Mouse (Mus musculus) kidney, adult 2 months (tissue): ENCODE data around the gene Sh3gl1. TPM values are rescaled to one million over a fixed set of nuclear protein-coding genes. Genes with fewer than 3 reads are reported as not detected.
"Not testable (repeated sequence)": the region's sequence is repeated elsewhere in the genome, so short reads cannot be mapped to it uniquely, and the experiment has no call there.

Experiments
- DNase-seq: peaks from one replicate; pipeline ENCODE4 v3.0.0; 2021
- H3K27ac ChIP-seq: fragments of 200-500 bp; 2 replicates; pipeline ENCODE4 v1.5.1; 2012; ENCODE audit warnings: low read depth, low read length, control low read depth, inconsistent platforms; ENCODE audit not compliant: insufficient read depth
- H3K27me3 ChIP-seq: fragments of 200-500 bp; replicated peaks from 2 replicates; pipeline ENCODE4 v1.6.1; 2012; ENCODE audit warnings: mild to moderate bottlenecking, moderate library complexity, low read length, inconsistent platforms; ENCODE audit not compliant: control insufficient read depth, insufficient read depth
- H3K36me3 ChIP-seq: fragments of 200-500 bp; 2 replicates; pipeline ENCODE4 v1.6.1; 2012; ENCODE audit warnings: mild to moderate bottlenecking, moderate library complexity, low read length, inconsistent platforms; ENCODE audit not compliant: control insufficient read depth, insufficient read depth
- H3K4me1 ChIP-seq: fragments of 200-500 bp; 2 replicates; pipeline ENCODE4 v1.6.1; 2011; ENCODE audit warnings: low read length; ENCODE audit not compliant: control insufficient read depth, insufficient read depth
- H3K4me3 ChIP-seq: fragments of 200-500 bp; 2 replicates; pipeline ENCODE4 v1.5.1; 2011; ENCODE audit warnings: mild to moderate bottlenecking, low read depth, low read length, control low read depth; ENCODE audit not compliant: insufficient read depth
- CTCF ChIP-seq: fragments of 200-500 bp; conservative IDR thresholded peaks from 2 replicates; pipeline ENCODE4 v1.5.1; 2011; ENCODE audit warnings: low read depth, mild to moderate bottlenecking, control low read depth, low read length, moderate library complexity, mixed read lengths; ENCODE audit not compliant: insufficient read depth, insufficient read length
- POLR2A ChIP-seq: fragments of 200-500 bp; IDR thresholded peaks from one replicate; pipeline ENCODE4 v1.6.1; 2011; ENCODE audit warnings: low read depth, low read length, control low read depth
- WGBS: fragments of 180-500 bp; shearing (Covaris S2); methylation state at CpG from one replicate; pipeline ENCODE4 v1.1.7; 2018; 5-methylcytosine and 5-hydroxymethylcytosine counted together
- polyA plus RNA-seq: library from polyadenylated mRNA; depleted of rRNA; stranded (reverse); fragments of >200 nt; gene quantifications from 2 replicates; pipeline ENCODE4 v1.2.3, GENCODE M21; 2012; rRNA removed

Sh3gl1 gene
- polyA plus RNA-seq: 48.7 and 56.7 TPM in 2 replicates

DNA sequence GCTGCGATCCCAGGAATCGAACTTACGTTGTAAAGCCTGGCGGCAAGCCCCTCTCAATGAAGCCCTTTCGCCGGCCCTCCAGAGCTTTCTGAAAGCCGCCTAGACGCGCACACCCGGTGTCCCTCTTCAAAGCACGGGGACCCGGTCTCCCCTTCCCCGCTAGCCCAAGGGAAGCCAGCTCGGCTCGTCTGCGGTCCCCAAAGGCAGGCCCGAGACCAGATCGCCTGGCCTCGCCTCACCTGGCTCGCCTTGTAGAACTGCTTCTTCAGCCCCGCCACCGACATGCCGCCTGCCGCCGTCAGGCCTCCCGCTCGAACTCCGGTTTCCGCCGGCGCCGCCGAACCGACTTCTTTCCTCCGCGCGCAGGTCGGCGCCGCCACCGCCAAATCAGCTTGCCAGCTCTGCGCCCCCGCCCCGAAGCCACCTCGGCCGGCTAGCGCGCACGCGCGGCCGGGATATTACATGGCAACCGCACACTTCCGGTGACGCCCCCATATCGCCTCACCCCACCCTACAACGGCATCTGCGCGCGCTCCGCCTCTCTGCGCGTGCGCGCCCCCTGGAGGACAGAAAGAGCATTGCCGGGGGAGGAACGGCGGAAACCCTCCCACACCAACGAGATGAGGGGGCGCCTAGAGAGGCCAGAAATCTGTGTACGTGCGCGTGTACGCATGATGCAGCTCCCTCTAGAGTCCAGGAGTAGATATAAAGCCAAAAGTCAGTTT, at the start of gene Sh3gl1:
Sh3gl1 (minus strand) TSS at position 460 of the 725 bp plus-strand sequence.
- peak within 1 kb of the TSS; percentile 92 for H3K4me3 ChIP-seq
- under 1% methylated on average over 74 of the region's 74 CpGs for WGBS
- no peaks in the 10 kb centered on the region for H3K27me3 ChIP-seq
- H3K4me1 ChIP-seq: peaks cover 20% of the 10 kb centered on the region
- TF ChIP-seq CTCF (peak; percentile 96; the same call in 1 of the 2 replicates), POLR2A (peak; percentile 60)
- peak within 1 kb of the TSS; percentile 82 for H3K27ac ChIP-seq
- peak; percentile 99 for DNase-seq
- no peaks in the 10 kb centered on the region for H3K36me3 ChIP-seq

DNA sequence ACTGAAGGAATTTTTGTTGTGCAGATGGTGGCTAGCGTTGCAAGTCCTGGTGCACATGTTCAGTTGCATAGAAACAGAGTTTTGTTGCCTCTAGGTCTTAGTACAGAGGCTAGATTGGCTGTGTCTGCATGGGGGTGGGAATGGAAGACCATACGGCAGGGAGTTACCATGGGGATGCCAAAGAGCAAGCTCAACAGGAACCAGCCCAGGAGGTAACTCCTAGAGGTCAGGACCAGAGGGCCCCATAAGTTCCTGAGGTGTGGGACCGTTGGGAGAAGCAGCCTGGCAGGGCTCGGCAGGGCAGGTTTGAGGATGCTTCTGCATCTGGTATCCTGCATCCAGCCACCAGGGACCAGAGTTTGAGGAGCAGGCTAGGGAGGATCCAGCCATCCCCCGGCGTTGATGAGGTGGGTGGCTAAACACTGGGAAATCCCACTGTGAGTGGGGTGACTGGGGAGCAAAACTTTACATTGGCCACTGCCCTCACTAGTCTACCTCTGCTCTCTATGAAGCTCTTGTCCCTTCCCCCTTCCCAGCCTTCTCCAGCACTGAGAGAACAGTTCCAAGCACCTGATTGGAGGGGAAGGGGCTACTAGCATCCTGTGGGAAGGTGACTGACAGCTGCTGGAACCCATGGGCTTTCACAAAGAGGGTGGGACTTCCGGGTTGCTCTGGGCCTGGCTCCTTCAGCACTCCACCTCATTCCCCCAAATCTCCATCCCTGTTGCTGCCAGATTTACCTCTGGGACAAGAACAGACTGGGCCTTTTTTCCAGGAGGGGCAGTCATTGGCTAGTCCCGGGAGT, 44.5 kb upstream of the Sh3gl1 start:
- Histone ChIP-seq H3K27ac (no peak overlapping the region), H3K4me3 (no peak overlapping the region), H3K4me1 (peaks cover 15% of the 10 kb centered on the region), H3K27me3 (no peaks in the 10 kb centered on the region), H3K36me3 (no peaks in the 10 kb centered on the region)
- TF ChIP-seq CTCF (no peak), POLR2A (no peak)
- DNase-seq: peak; percentile 34
- 10% methylated on average over 8 of the region's 8 CpGs for WGBS

DNA sequence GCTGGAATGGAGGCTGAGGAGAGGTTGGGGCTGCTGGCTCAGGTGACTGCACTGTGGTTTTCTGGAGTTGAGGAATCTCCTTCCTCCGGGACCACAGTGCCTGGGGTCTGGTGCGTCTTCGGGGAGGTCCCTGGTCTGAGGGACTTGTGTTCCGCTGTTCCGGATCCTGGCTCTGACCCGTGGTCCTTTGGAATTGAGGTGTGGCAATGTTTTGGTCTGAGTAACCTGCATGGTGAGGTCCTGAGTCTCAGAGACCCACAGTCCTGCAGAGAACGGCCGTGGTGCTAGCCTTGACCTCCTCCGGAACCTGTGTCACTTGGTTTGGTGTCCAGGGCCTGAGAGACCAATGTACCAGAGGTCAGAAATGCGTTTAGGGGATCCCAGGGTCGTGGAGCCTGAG, 43.5 kb upstream of the Sh3gl1 start:
- no peak for TF ChIP-seq POLR2A
- TF ChIP-seq CTCF: no peak
- H3K36me3 ChIP-seq: no peaks in the 10 kb centered on the region
- H3K27ac ChIP-seq: no peak overlapping the region
- H3K4me3 ChIP-seq: peak overlapping the region; percentile 96
- H3K4me1 ChIP-seq: peaks cover 15% of the 10 kb centered on the region
- H3K27me3 ChIP-seq: no peaks in the 10 kb centered on the region
- 2% methylated on average over 11 of the region's 11 CpGs for WGBS
- no peak for DNase-seq

DNA sequence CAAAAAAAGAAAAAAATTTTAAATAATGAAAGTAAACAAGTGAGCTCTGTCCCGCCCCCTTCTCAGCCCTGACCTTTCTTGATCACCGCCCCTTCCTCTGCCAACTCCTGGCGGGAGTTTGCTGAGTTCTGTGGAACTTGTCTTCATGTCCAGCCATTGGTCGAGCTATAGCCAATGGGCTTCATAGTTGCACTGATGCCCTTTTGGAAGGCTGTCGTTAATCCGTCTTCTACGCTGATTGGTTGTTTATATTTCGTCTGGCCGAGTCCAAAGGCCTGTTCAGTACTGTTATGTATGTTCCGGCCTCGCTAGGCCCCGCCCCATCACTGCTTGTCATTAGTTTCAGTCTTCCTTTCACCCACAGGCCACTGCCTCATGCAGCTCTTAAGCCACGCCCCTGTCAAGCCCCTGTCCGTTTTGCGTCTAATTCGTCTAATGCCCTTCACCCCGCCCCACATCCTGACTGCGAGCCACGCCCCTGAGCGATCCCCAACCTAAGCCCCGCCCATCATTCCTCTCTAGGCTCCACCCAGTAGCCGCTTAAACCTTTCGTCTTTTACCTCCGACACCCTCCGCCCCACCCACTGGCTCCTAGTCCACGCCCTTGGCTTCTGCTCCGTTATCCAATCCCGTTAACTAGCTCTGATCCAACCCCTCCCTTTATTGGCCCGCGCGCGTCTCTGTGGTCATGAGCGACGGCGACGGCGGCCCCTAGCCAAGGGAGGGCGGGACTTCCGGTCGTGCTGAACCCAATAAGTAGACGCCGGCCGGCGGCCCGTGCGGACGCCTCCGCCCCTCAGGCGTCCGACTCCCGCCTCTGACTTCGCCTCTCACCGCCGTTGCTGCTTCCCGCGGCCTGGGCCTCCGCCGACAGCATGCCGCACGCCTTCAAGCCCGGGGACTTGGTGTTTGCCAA, 42.7 kb upstream of the Sh3gl1 start, which contains the start of gene Hdgfl2:
Hdgfl2 (plus strand) TSS at position 755 of the 916 bp plus-strand sequence.
- DNase-seq: peak; percentile 100
- peak; percentile 76 for TF ChIP-seq POLR2A
- TF ChIP-seq CTCF: no peak
- H3K4me3 ChIP-seq: peak within 1 kb of the TSS; percentile 96
- WGBS: under 1% methylated on average over 61 of the region's 61 CpGs
- peak within 1 kb of the TSS; percentile 65 for H3K27ac ChIP-seq
- H3K4me1 ChIP-seq: peaks cover 18% of the 10 kb centered on the region
- no peaks in the 10 kb centered on the region for H3K27me3 ChIP-seq
- no peaks in the 10 kb centered on the region for H3K36me3 ChIP-seq

DNA sequence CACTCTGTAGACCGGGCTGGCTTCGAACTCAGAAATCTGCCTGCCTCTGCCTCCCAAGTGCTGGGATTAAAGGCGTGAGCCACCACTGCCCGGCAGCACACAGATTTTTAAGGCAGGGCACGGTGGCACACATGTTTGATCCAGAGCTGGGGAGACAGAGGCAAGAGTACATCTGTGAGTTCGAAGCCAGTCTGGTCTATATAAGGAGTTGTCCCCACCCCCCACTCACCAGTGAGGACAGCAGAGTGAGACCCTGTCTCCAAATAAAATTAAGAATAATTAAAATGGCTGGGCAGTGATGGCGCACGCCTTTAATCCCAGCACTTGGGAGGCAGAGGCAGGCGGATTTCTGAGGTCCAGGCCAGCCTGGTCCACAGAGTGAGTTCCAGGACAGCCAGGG, 41.9 kb upstream of the Sh3gl1 start:
- peaks cover 23% of the 10 kb centered on the region for H3K4me1 ChIP-seq
- H3K36me3 ChIP-seq, DNase-seq, H3K4me3 ChIP-seq, H3K27me3 ChIP-seq: not testable (repeated sequence)
- 68% methylated on average over 9 of the region's 9 CpGs for WGBS
- peak overlapping the region; percentile 65 for H3K27ac ChIP-seq

DNA sequence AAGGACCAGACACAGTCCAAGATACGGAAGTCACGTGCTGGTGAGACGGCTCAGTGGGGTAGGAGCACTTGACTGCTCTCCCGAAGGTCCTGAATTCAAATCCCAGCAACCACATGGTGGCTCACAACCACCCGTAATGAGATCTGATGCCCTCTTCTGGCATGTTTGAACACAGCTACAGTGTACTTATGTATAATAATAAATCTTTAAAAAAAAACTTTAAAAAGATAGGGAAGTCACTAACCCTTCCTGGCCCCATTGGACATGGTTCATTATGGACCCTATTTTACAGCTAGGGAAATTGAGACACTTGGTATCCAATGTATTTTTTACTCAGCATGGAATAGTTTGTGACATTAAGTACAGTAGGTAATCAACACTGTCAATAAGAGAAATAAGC, 41.1 kb upstream of the Sh3gl1 start:
- DNase-seq: no peak
- WGBS: 93% methylated on average over 5 of the region's 5 CpGs
- TF ChIP-seq CTCF (no peak), POLR2A (no peak)
- Histone ChIP-seq H3K36me3 (no peaks in the 10 kb centered on the region), H3K27ac (no peak overlapping the region), H3K4me3 (no peak overlapping the region), H3K27me3 (no peaks in the 10 kb centered on the region), H3K4me1 (peaks cover 23% of the 10 kb centered on the region)
